Mouse (Mus musculus): Measurements from ENCODE around the gene Wdr63.
"Not testable (repeated sequence)": the region's sequence is repeated elsewhere in the genome, so short reads cannot be mapped to it uniquely, and the experiment has no call there.

Gene Wdr63

GRCm38 (mm10) chr3:146009859-146010645, 97.9 kb downstream of the Wdr63 start:
- DNase-seq, result no peak

GRCm38 (mm10) chr3:146007872-146008271, 100.1 kb downstream of the Wdr63 start:
- no peak for DNase-seq

- no peak for DNase-seq
These were observed 103.4 kb downstream of the Wdr63 start for GRCm38 (mm10) chr3:146004347-146005051.

GRCm38 (mm10) chr3:145996539-145996938, 111.4 kb downstream of the Wdr63 start:
- not testable (repeated sequence) for DNase-seq

- no peak for DNase-seq
These were observed 112.4 kb downstream of the Wdr63 start for GRCm38 (mm10) chr3:145995489-145995888.

GRCm38 (mm10) chr3:145993481-145994201, 114.3 kb downstream of the Wdr63 start:
- DNase-seq, result no peak

- DNase-seq, result no peak
These were observed 115.1 kb downstream of the Wdr63 start for GRCm38 (mm10) chr3:145992796-145993195.

GRCm38 (mm10) chr3:145991976-145992730, 115.8 kb downstream of the Wdr63 start:
- no peak for DNase-seq

- no peak for DNase-seq
These were observed 116.8 kb downstream of the Wdr63 start for GRCm38 (mm10) chr3:145991130-145991529.

Data from right cerebral cortex, postnatal 25 days (tissue).